Mouse (Mus musculus) kidney, adult 2 months (tissue): ENCODE data around the gene Carns1.

Experiments
- CTCF ChIP-seq: fragments of 200-500 bp; conservative IDR thresholded peaks from 2 replicates; pipeline ENCODE4 v1.5.1; 2011; ENCODE audit warnings: low read depth, mild to moderate bottlenecking, control low read depth, low read length, moderate library complexity, mixed read lengths; ENCODE audit not compliant: insufficient read depth, insufficient read length
- POLR2A ChIP-seq: fragments of 200-500 bp; IDR thresholded peaks from one replicate; pipeline ENCODE4 v1.6.1; 2011; ENCODE audit warnings: low read depth, low read length, control low read depth

- TF ChIP-seq CTCF (no peak), POLR2A (no peak)
Measured at GRCm38 (mm10) chr19:4203148-4203547, 27.9 kb upstream of the Carns1 start.
